Mouse (Mus musculus): Measurements from ENCODE around the gene Sh3rf1. TPM values are rescaled to one million over a fixed set of nuclear protein-coding genes. Genes with fewer than 3 reads are reported as not detected.

The Sh3rf1 gene
- polyA plus RNA-seq, 1 experiment from 2014 or later = 20.8 TPM

DNA sequence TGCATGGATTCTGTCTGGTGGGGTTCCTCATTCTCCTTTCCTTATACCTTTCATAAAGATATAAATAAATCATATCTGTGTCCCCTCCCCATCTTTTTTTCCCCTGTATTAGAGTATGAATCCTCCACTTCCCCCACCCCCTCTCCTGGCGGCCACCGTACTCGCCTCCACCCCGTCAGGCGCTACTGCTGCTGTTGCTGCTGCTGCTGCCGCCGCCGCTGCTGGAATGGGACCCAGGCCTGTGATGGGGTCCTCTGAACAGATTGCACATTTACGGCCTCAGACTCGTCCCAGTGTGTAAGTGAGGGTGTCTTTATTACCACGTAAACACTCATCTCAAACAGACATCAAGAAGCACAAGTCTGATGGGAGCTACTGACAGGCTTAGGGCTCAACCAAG is 137.8 kb downstream of the Sh3rf1 start:
- H3K27me3 ChIP-seq (replicated peaks) = no peaks in the 10 kb centered on the region
- peak; percentile 32; the same call in 1 of the 2 replicates for ATAC-seq (ENCODE audit: low FRiP score)
- no peak overlapping the region for H3K9ac ChIP-seq (replicated peaks)
- no peaks in the 10 kb centered on the region for H3K9me3 ChIP-seq (replicated peaks)
- H3K36me3 ChIP-seq = peaks cover under 1% of the 10 kb centered on the region
- peaks cover 18% of the 10 kb centered on the region for H3K4me1 ChIP-seq
- H3K4me2 ChIP-seq = no peak overlapping the region
- H3K4me3 ChIP-seq (replicated peaks) = no peak overlapping the region
- H3K27ac ChIP-seq (replicated peaks) = no peak overlapping the region
- WGBS = 63% methylated on average over 11 of the region's 11 CpGs

DNA sequence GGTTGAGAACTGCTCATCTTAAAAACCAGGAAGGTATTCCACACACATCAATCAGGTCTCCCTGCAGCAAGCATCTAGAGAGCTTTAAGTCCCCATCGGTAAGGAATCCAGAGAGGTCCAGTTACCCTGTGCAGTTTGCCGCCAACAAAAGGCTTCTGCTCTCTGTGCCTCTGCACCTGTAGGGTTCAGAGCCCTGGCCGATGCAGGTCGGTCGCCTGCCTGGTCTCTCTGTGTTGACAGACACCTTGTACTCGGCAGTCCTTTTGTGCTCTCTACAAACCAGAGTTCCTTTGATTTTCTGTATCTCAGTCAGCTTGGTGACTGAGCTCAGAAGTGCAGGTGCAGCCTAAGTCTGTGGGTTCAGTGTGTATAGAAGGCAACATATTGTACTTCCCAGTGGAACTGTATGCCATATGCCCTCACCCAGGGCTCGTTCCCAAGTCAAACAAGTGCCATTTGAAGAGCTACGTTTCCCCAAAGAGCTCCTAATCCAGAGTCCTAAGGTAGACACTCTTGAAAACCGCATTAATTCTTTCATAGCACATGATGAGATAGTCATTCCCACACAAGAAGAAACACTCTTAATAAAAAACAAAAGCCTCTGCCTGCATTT is 138.7 kb downstream of the Sh3rf1 start:
- peaks cover 18% of the 10 kb centered on the region for H3K4me1 ChIP-seq
- no peak overlapping the region for H3K4me2 ChIP-seq
- no peaks in the 10 kb centered on the region for H3K9me3 ChIP-seq (replicated peaks)
- no peak overlapping the region for H3K4me3 ChIP-seq (replicated peaks)
- 71% methylated on average over 9 of the region's 9 CpGs for WGBS
- peaks cover 3% of the 10 kb centered on the region for H3K36me3 ChIP-seq
- no peak overlapping the region for H3K27ac ChIP-seq (replicated peaks)
- no peaks in the 10 kb centered on the region for H3K27me3 ChIP-seq (replicated peaks)
- no peak for ATAC-seq (ENCODE audit: low FRiP score)
- H3K9ac ChIP-seq (replicated peaks) = no peak overlapping the region

DNA sequence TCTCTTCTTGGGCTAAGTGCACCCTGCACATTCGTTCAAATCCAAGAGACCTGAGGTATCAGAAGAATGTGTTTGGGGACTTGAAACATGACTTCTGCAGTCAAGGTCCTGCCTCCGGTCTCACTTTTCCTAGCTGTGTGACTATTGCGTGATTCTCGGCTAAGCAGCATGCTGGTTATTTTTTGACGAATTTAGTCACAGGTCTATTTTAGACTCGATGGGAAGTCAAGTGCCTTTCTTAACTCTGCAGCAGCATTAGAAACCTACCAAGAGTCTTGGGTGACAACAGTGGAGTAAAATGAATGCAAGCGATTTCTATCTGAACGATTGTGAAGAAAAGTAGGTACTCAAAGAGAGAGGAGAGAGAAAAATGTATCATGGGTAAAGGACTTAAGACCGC is 149.6 kb downstream of the Sh3rf1 start:
- Histone ChIP-seq H3K36me3 (0 out of 2 replicates have a peak, but pooled peaks cover 6% of the 10 kb centered on the region), H3K27ac (replicated peaks) (no peak overlapping the region), H3K4me1 (no peaks in the 10 kb centered on the region), H3K4me3 (replicated peaks) (no peak overlapping the region), H3K27me3 (replicated peaks) (no peaks in the 10 kb centered on the region), H3K9ac (replicated peaks) (no peak overlapping the region), H3K4me2 (no peak overlapping the region), H3K9me3 (replicated peaks) (no peaks in the 10 kb centered on the region)
- no peak for ATAC-seq (ENCODE audit: low FRiP score)
- WGBS = 94% methylated on average over 9 of the region's 9 CpGs

DNA sequence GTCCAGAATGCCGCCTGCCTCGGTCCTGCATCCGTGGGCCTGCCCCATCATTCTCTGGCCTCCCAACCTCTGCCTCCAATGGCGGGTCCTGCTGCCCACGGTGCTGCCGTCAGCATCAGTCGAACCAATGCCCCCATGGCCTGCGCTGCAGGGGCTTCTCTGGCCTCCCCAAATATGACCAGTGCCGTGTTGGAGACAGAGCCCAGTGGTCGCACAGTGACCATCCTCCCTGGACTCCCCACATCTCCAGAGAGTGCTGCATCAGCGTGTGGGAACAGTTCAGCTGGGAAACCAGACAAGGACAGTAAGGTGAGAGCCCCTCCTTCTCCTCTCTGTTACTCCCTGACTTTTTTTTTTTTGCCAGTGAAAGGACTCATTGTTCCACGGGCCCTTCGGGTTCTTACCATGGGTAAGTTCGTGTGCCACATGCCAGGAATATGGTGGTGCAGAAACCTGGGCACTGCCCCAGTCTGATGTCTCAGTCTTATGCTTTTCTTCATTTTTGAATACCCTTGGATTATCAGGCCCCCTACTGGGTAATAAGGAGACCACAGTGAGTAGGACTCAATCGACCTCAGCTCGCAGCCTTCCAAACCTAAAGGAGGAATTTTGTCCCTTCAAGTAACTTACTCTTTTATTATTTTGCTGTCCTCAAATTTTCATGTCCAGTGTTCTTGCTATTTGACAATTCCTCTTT is 150.5 kb downstream of the Sh3rf1 start:
- 79% methylated on average over 16 of the region's 16 CpGs for WGBS
- Histone ChIP-seq H3K9me3 (replicated peaks) (no peaks in the 10 kb centered on the region), H3K9ac (replicated peaks) (no peak overlapping the region), H3K4me2 (no peak overlapping the region), H3K27me3 (replicated peaks) (no peaks in the 10 kb centered on the region), H3K4me1 (peaks cover 6% of the 10 kb centered on the region), H3K4me3 (replicated peaks) (no peak overlapping the region), H3K36me3 (0 out of 2 replicates have a peak, but pooled peaks cover 6% of the 10 kb centered on the region), H3K27ac (replicated peaks) (no peak overlapping the region)
- ATAC-seq (ENCODE audit: low FRiP score) = no peak

DNA sequence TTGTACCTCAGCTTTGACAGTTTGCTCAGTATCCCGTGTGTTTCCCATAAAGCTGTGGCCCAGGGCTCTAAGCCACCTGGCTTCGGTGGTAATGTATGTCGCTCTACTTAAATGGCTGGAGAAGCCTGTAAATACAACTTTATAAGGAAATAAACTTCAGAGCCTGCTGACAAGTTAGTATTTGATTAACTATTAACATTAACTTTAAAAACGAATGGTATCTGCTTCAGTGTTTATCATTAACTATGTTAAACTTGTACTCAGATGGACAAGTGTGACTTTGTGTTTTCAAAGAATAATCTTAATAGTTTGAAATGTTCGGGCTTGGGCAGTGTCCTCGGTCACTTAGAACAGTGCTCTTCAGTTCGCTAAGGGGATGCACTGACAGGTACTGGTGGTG is 151.5 kb downstream of the Sh3rf1 start:
- H3K27ac ChIP-seq (replicated peaks) = no peak overlapping the region
- H3K4me3 ChIP-seq (replicated peaks) = no peak overlapping the region
- H3K9ac ChIP-seq (replicated peaks) = no peak overlapping the region
- no peaks in the 10 kb centered on the region for H3K9me3 ChIP-seq (replicated peaks)
- no peaks in the 10 kb centered on the region for H3K27me3 ChIP-seq (replicated peaks)
- peaks cover 7% of the 10 kb centered on the region for H3K4me1 ChIP-seq
- no peak overlapping the region for H3K4me2 ChIP-seq
- whole genome bisulfite sequencing = 95% methylated on average over 7 of the region's 7 CpGs
- ATAC-seq (ENCODE audit: low FRiP score) = no peak
- H3K36me3 ChIP-seq = 0 out of 2 replicates have a peak, but pooled peaks cover 6% of the 10 kb centered on the region

DNA sequence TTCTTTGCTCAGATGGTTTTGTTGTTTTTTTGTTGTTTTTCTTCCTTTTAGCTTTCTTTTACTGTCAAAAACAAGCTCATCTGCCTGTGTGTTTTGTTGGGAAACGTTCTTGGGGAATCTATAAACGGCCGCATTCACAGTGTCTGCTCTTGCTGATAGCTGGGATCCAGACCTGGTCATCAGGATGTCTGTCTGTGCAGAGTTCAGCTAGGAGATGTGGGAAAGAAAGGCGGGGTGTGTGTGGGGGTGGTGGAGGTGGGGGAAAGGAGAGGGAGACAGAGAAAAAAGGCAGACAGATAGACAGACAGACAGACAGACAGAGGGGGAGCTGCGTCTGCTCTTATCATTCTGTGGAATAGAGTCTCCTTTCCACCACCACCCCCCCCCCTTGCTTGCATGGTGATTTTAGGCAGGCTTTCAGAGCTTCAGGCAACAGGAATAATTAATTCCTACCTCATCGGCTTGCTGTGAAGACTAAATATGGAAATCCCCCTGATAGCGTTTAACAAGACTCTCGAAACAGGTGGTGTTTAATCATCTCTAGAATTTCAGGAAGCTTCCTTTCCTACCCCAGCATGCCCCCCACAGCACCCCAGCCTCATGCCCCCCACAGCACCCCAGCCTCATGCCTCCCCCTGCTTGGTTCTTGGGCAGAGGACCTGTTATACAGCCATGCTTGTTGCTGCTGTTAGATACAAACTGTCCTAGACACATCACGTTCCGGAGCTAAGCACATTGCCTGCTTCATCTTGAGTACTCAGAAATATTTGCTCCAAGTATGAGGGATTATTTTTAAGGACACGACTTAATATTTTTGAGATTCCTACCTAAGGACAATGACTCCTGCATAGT is 155.4 kb downstream of the Sh3rf1 start:
- Histone ChIP-seq H3K9ac (replicated peaks) (no peak overlapping the region), H3K4me3 (replicated peaks) (no peak overlapping the region), H3K27ac (replicated peaks) (no peak overlapping the region), H3K4me2 (no peak overlapping the region), H3K4me1 (peaks cover 7% of the 10 kb centered on the region), H3K36me3 (peaks cover 9% of the 10 kb centered on the region; the same call in 1 of the 2 replicates), H3K9me3 (replicated peaks) (no peaks in the 10 kb centered on the region), H3K27me3 (replicated peaks) (no peaks in the 10 kb centered on the region)
- WGBS = 68% methylated on average over 11 of the region's 11 CpGs
- no peak for ATAC-seq (ENCODE audit: low FRiP score)

DNA sequence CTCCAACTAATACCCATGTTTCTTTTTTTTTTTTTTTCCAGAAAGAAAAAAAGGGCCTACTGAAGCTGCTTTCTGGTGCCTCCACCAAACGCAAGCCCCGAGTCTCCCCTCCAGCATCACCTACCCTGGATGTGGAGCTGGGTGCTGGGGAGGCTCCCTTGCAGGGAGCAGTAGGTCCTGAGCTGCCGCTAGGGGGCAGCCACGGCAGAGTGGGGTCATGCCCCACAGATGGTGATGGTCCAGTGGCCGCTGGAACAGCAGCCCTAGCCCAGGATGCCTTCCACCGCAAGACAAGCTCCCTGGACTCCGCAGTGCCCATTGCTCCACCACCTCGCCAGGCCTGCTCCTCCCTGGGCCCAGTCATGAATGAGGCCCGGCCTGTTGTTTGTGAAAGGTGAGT is 160.9 kb downstream of the Sh3rf1 start:
- no peak overlapping the region for H3K4me3 ChIP-seq (replicated peaks)
- peaks cover 6% of the 10 kb centered on the region; the same call in 1 of the 2 replicates for H3K36me3 ChIP-seq
- no peak overlapping the region for H3K27ac ChIP-seq (replicated peaks)
- 78% methylated on average over 9 of the region's 9 CpGs for WGBS
- H3K4me1 ChIP-seq = peaks cover 27% of the 10 kb centered on the region
- no peak overlapping the region for H3K4me2 ChIP-seq
- no peak overlapping the region for H3K9ac ChIP-seq (replicated peaks)
- no peaks in the 10 kb centered on the region for H3K9me3 ChIP-seq (replicated peaks)
- ATAC-seq (ENCODE audit: low FRiP score) = no peak
- no peaks in the 10 kb centered on the region for H3K27me3 ChIP-seq (replicated peaks)

DNA sequence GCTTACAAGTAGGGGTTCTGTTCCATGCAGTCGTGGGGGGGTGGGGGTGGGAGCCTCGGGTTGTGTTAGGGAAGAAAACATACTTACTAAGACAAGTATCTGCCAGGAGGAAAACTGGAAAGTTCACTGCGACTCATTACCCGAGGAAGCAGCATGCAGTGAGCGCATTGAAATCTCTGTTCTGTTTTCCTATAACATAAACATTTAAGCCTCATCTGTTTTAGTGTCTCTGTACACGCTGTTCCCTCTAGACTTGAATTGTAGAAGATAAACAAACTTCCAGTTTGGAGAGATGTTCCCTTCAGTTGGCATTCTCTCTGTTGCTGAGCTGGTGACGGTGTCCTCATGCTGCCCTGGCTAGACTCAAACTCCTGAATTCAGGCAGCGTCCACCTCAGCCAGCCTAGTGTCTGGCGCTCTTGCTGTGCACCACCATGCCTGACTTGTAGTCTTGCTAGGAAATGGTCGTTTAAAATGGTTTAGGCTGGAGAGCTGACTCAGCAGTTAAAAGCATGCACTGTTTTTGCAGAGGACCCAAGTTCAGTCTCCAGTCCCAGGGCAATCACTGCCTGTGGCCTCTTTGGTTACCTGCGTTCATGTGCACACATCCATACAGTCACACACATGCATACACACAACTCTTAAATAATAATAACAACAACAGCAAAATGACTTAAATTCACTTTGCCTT is 162.0 kb downstream of the Sh3rf1 start:
- no peaks in the 10 kb centered on the region for H3K27me3 ChIP-seq (replicated peaks)
- peaks cover 6% of the 10 kb centered on the region for H3K36me3 ChIP-seq
- no peak overlapping the region for H3K4me2 ChIP-seq
- peak overlapping the region; percentile 65; the same call in 1 of the 2 replicates for H3K27ac ChIP-seq (replicated peaks)
- no peak for ATAC-seq (ENCODE audit: low FRiP score)
- 74% methylated on average over 11 of the region's 11 CpGs for WGBS
- no peak overlapping the region for H3K9ac ChIP-seq (replicated peaks)
- H3K9me3 ChIP-seq (replicated peaks) = no peaks in the 10 kb centered on the region
- H3K4me3 ChIP-seq (replicated peaks) = no peak overlapping the region
- peaks cover 32% of the 10 kb centered on the region for H3K4me1 ChIP-seq

DNA sequence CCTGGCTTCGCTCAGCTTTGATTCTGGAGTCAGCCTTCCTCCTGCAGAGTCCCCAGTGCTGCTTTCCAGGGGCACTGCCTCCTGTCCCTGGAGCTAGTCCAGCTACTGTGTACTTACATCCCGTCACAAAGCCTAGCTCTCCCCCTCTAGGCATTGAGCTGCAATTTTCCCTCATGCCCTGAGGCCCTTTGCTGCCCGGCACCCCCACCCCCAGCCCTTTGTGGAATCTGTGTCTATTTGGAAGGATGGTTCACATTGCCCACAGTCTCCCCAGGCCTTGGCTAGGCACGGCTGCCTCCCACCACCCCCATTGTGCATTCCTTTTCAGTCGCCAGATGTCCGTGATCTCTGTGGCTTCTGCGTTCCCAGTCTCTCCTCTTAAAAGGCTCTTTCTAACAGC is 163.0 kb downstream of the Sh3rf1 start:
- peak overlapping the region; percentile 65 for H3K27ac ChIP-seq (replicated peaks)
- H3K4me2 ChIP-seq = no peak overlapping the region
- no peaks in the 10 kb centered on the region for H3K27me3 ChIP-seq (replicated peaks)
- H3K9me3 ChIP-seq (replicated peaks) = no peaks in the 10 kb centered on the region
- peaks cover 37% of the 10 kb centered on the region for H3K4me1 ChIP-seq
- no peak overlapping the region for H3K4me3 ChIP-seq (replicated peaks)
- no peak overlapping the region for H3K9ac ChIP-seq (replicated peaks)
- peaks cover 3% of the 10 kb centered on the region for H3K36me3 ChIP-seq
- 12% methylated on average over 7 of the region's 7 CpGs for WGBS
- ATAC-seq (ENCODE audit: low FRiP score) = peak; percentile 72

DNA sequence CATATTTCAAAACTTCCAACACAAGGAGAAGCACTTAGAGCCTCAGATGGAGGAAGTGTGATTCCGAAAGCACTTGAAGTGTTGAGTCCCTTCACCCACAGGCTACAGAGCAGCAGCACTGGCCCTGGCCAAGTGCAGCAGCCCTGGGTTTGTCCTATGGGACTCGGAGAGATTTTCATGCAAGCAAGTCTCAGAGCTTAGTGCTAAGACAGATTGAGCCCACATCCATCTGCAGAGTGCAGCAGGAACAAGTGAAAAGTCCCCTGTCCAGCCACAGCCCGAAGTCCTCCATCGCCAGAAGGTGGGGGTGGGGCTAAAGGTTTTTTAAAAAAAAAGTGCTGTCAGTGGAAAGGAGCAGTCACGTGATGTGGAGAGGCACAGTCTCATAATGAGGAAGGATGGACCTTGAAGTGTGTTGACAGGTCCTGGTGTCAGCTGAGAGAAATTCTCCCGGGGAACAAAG is 163.9 kb downstream of the Sh3rf1 start:
- peak; percentile 21; the same call in 1 of the 2 replicates for ATAC-seq (ENCODE audit: low FRiP score)
- WGBS = 26% methylated on average over 6 of the region's 6 CpGs
- no peaks in the 10 kb centered on the region for H3K9me3 ChIP-seq (replicated peaks)
- peaks cover 3% of the 10 kb centered on the region for H3K36me3 ChIP-seq
- peaks cover 37% of the 10 kb centered on the region for H3K4me1 ChIP-seq
- no peak overlapping the region for H3K9ac ChIP-seq (replicated peaks)
- no peak overlapping the region for H3K4me3 ChIP-seq (replicated peaks)
- H3K27ac ChIP-seq (replicated peaks) = peak overlapping the region; percentile 65
- H3K4me2 ChIP-seq = no peak overlapping the region
- no peaks in the 10 kb centered on the region for H3K27me3 ChIP-seq (replicated peaks)

DNA sequence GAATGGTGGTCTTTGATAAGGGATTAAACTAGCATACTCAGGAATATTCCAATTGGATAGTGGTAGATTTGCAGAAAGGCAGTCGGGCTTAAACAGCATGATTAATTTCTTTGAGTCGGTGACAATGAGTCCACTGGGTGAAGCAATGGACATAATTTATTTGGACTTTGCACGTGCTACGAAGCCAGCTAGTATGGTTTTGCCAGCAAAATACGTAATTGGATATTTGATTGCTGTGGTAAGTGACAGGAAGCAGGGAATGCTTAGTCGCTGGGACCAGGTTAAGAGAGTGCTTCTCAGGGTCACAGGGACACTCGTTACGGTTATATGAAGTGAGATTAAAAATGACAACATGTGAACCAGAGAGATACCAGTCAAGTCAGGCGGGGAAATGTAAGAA is 164.7 kb downstream of the Sh3rf1 start:
- no peak for ATAC-seq (ENCODE audit: low FRiP score)

More for the DNA sequence above, 164.7 kb downstream of the Sh3rf1 start:
- Histone ChIP-seq H3K9ac (replicated peaks) (no peak overlapping the region), H3K4me2 (no peak overlapping the region), H3K27ac (replicated peaks) (no peak overlapping the region), H3K27me3 (replicated peaks) (no peaks in the 10 kb centered on the region), H3K4me3 (replicated peaks) (no peak overlapping the region), H3K36me3 (peaks cover 3% of the 10 kb centered on the region), H3K9me3 (replicated peaks) (no peaks in the 10 kb centered on the region), H3K4me1 (peaks cover 37% of the 10 kb centered on the region)
- 38% methylated on average over 9 of the region's 9 CpGs for WGBS
